Mouse (Mus musculus): ENCODE results near the gene Lpar3.

Lpar3 gene

DNA sequence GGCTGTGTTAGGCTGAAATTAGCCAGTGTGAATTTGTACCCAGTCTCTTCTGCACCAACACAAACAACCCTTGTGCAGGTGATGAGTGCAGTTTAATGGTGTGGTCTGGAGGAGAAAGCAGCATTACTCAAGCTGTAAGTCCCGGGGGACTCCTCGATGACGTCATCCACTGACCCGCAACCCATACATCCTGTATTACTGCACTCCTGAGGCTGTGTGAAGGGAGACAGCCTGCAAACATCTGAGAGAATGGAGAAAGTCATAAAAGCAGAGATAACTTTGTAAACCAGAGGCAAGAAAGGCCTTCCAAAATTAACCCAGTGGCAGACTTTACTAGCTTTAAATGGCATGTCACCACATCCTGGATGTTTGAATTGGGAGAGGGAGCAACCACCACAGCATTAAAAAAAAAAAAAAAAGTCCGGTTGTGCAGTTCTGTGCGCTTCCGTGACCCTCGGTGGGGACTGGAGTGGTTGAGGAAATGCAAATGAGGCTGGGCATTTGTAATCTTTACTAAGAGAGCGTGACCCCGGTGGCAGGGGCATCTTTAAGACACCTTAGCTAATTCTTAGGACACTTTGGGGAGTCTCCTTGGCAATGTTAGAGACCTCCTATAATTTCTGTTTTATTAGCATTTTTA, 36.8 kb downstream of the Lpar3 start:
- Histone ChIP-seq H3K9me3 (ENCODE audit: low read length) (no peaks in the 10 kb centered on the region; the same call in 1 of the 2 replicates), H3K4me3 (replicated peaks; ENCODE audit: low read length) (no peak overlapping the region), H3K4me1 (replicated peaks; ENCODE audit: low read depth, low read length) (no peaks in the 10 kb centered on the region), H3K36me3 (ENCODE audit: insufficient read depth, low read length) (no peaks in the 10 kb centered on the region), H3K27me3 (ENCODE audit: insufficient read depth, low read length) (no peaks in the 10 kb centered on the region)
- no peak for TF ChIP-seq POU5F1 (IDR thresholded peaks at IDR 0.05; ENCODE audit: borderline replicate concordance, low read length)
- no peak for TF ChIP-seq CTCF (conservative IDR thresholded peaks at IDR 0.05; ENCODE audit: low read length)
- TF ChIP-seq NANOG (IDR thresholded peaks at IDR 0.05; ENCODE audit: borderline replicate concordance, low read length): no peak

DNA sequence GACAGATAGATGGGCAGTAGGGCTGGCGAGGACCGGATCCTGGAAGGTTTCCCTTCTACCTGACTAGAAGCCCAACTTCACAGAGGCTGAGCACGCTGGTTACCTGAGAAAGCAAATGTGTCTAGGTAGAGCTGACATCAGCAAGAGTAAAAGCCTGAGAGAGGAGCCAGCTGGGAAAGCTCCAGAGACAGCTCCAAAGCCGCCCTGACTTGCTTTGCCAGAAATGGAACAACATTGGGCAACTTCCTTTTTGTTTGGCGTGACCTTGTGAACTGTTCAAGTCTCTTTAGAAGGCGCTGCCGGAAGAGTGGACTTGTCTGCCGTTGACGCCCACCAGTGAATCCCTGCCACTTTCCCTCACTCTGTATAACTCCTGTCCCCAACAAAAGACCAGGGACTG, 39.4 kb downstream of the Lpar3 start:
- no peak for TF ChIP-seq NANOG (IDR thresholded peaks at IDR 0.05; ENCODE audit: borderline replicate concordance, low read length)
- no peak for TF ChIP-seq POU5F1 (IDR thresholded peaks at IDR 0.05; ENCODE audit: borderline replicate concordance, low read length)
- no peak for TF ChIP-seq CTCF (conservative IDR thresholded peaks at IDR 0.05; ENCODE audit: low read length)
- no peaks in the 10 kb centered on the region for H3K27me3 ChIP-seq (ENCODE audit: insufficient read depth, low read length)
- no peaks in the 10 kb centered on the region for H3K36me3 ChIP-seq (ENCODE audit: insufficient read depth, low read length)

DNA sequence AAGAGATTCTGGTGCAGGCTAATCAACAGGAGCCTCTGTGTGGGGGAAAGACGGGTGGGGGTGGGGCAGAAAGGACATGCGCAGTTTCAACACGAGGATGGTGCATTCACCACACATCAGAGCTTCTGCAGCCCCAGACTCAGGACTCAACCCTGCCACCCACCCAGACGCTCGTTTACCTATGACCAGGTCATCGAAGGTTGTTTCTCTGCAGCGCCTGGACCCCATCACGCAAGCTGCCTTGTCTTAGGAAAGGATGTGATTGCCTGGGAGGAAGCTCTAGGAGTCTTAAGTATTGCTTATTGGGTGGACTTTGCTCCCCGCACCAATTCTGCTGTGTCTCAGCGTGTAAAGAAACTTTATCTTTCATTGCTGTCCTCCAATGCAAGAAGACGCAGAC, 40.1 kb downstream of the Lpar3 start:
- Histone ChIP-seq H3K4me1 (replicated peaks; ENCODE audit: low read depth, low read length) (no peaks in the 10 kb centered on the region), H3K27me3 (ENCODE audit: insufficient read depth, low read length) (no peaks in the 10 kb centered on the region), H3K36me3 (ENCODE audit: insufficient read depth, low read length) (no peaks in the 10 kb centered on the region), H3K9me3 (ENCODE audit: low read length) (no peaks in the 10 kb centered on the region; the same call in 1 of the 2 replicates), H3K4me3 (replicated peaks; ENCODE audit: low read length) (no peak overlapping the region)
- no peak for TF ChIP-seq CTCF (conservative IDR thresholded peaks at IDR 0.05; ENCODE audit: low read length)
- TF ChIP-seq NANOG (IDR thresholded peaks at IDR 0.05; ENCODE audit: borderline replicate concordance, low read length): no peak
- no peak for TF ChIP-seq POU5F1 (IDR thresholded peaks at IDR 0.05; ENCODE audit: borderline replicate concordance, low read length)

More for the DNA sequence above, 39.4 kb downstream of the Lpar3 start:
- H3K4me3 ChIP-seq (replicated peaks; ENCODE audit: low read length): no peak overlapping the region
- H3K9me3 ChIP-seq (ENCODE audit: low read length): no peaks in the 10 kb centered on the region; the same call in 1 of the 2 replicates
- H3K4me1 ChIP-seq (replicated peaks; ENCODE audit: low read depth, low read length): no peaks in the 10 kb centered on the region

DNA sequence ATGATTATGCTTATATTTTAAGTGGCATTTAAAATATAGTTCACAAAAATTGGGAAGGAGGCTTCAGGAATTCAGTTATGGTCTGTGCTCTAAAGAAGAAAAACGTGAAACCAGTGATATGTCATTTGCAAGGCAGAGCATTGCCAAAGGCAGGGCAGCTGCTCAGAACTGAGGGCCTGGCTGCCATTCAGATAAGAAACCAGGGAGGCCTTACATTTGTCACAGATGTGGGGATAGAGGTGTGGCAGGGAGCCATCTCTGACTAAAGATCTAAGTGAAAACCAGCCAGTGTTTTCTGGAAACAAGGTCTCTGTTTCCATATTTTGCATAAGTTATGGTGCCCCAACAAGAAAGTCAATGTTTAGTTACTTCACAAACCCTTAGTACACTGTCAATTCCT, 41.8 kb downstream of the Lpar3 start:
- TF ChIP-seq CTCF (conservative IDR thresholded peaks at IDR 0.05; ENCODE audit: low read length) (no peak), POU5F1 (IDR thresholded peaks at IDR 0.05; ENCODE audit: borderline replicate concordance, low read length) (no peak), NANOG (IDR thresholded peaks at IDR 0.05; ENCODE audit: borderline replicate concordance, low read length) (no peak)
- Histone ChIP-seq H3K36me3 (ENCODE audit: insufficient read depth, low read length) (no peaks in the 10 kb centered on the region), H3K4me1 (replicated peaks; ENCODE audit: low read depth, low read length) (no peaks in the 10 kb centered on the region), H3K4me3 (replicated peaks; ENCODE audit: low read length) (no peak overlapping the region), H3K27me3 (ENCODE audit: insufficient read depth, low read length) (no peaks in the 10 kb centered on the region), H3K9me3 (ENCODE audit: low read length) (no peaks in the 10 kb centered on the region; the same call in 1 of the 2 replicates)

DNA sequence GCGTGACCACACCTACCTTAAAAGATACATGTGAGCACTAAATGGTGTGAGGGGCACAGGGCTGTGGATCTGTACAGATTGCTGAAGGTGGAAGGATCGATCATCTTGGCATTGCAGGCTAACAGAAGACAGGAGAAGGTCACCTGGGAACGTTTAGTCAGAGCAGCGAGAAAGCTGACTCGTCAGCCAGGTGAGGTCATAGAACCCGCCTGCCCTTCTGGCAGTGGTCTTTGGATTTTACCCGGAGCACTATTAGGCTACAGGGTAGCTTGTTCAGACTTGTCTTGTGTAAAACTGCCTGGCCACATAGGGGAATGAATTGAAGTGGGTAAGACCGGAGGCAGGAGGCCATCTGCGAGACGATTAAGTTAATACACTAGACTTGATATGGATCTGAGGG, 43.4 kb downstream of the Lpar3 start:
- no peaks in the 10 kb centered on the region for H3K36me3 ChIP-seq (ENCODE audit: insufficient read depth, low read length)
- TF ChIP-seq CTCF (conservative IDR thresholded peaks at IDR 0.05; ENCODE audit: low read length) (no peak), POU5F1 (IDR thresholded peaks at IDR 0.05; ENCODE audit: borderline replicate concordance, low read length) (no peak)
- no peak overlapping the region for H3K4me3 ChIP-seq (replicated peaks; ENCODE audit: low read length)
- no peaks in the 10 kb centered on the region for H3K4me1 ChIP-seq (replicated peaks; ENCODE audit: low read depth, low read length)
- H3K27me3 ChIP-seq (ENCODE audit: insufficient read depth, low read length): no peaks in the 10 kb centered on the region
- no peaks in the 10 kb centered on the region; the same call in 1 of the 2 replicates for H3K9me3 ChIP-seq (ENCODE audit: low read length)

DNA sequence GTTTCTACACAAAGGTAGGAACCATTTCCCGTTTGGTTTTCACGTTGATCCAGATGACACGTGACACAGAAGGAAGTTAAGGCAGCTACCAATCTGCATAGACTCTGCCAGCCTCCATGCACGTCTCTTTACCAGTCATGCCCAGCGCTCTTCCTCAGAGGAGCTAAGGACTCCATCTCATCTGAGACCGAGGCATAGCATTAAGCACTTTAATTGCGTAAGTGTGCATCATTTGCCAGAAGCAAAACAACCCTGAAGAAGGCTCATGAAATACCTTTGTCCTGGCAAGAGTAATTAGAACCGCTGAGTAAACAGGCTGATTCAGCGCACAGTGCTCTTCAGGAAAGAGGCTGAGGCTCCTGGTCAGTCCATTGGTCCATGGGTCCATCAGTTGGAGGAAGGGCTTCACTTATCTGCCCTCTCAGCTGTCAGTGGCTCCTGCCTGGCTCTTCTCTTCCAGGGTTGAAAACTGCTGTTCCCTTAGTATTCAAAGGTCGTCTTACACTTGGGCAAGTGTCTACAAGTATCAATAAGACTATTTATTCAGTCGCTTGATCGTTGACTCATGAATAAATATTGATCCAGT, 44.9 kb downstream of the Lpar3 start:
- Histone ChIP-seq H3K4me1 (replicated peaks; ENCODE audit: low read depth, low read length) (no peaks in the 10 kb centered on the region), H3K4me3 (replicated peaks; ENCODE audit: low read length) (no peak overlapping the region), H3K36me3 (ENCODE audit: insufficient read depth, low read length) (no peaks in the 10 kb centered on the region), H3K9me3 (ENCODE audit: low read length) (no peaks in the 10 kb centered on the region; the same call in 1 of the 2 replicates), H3K27me3 (ENCODE audit: insufficient read depth, low read length) (no peaks in the 10 kb centered on the region)
- TF ChIP-seq NANOG (IDR thresholded peaks at IDR 0.05; ENCODE audit: borderline replicate concordance, low read length): no peak
- no peak for TF ChIP-seq CTCF (conservative IDR thresholded peaks at IDR 0.05; ENCODE audit: low read length)
- TF ChIP-seq POU5F1 (IDR thresholded peaks at IDR 0.05; ENCODE audit: borderline replicate concordance, low read length): no peak

DNA sequence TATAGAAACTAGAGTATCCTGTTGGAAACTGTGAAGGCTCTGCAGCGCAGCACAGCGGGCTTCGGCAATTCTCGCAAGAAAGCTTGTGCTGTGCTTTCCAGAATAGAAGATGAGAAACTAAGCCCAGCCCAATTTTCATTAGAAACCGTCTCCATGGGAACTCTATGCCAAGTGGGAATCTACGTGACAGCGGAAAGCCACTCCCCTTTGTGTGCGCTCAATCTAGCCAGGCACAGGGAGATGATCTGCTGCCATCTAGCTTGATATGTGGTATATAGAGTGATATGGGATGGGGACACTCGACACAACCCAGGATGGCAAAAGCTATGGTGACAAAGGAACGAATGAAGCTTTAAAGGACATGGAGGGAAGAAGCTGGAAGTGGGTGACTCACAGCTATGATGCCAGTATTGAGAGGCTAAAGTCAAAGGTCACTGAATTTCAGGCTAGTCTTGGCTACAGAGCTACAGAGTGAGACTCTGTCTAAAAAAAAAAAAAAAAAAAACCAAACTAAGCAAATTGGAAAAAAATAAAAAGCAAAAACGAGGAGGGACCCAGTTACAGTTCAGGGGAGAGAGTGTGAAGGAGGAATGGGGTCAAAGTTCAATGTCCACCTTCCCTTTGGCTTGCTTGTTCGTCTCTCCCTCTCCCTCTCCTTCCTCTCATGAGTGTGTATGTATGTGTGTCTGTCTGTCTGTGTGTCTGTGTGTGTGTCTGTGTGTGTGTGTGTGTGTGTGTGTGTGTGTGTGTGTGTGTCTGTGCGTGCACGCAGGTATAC, 47.5 kb downstream of the Lpar3 start:
- Histone ChIP-seq H3K27me3 (ENCODE audit: insufficient read depth, low read length) (no peaks in the 10 kb centered on the region), H3K4me1 (replicated peaks; ENCODE audit: low read depth, low read length) (no peaks in the 10 kb centered on the region), H3K4me3 (replicated peaks; ENCODE audit: low read length) (no peak overlapping the region), H3K36me3 (ENCODE audit: insufficient read depth, low read length) (no peaks in the 10 kb centered on the region), H3K9me3 (ENCODE audit: low read length) (no peaks in the 10 kb centered on the region)
- TF ChIP-seq POU5F1 (IDR thresholded peaks at IDR 0.05; ENCODE audit: borderline replicate concordance, low read length) (no peak), CTCF (conservative IDR thresholded peaks at IDR 0.05; ENCODE audit: low read length) (no peak), NANOG (IDR thresholded peaks at IDR 0.05; ENCODE audit: borderline replicate concordance, low read length) (no peak)

DNA sequence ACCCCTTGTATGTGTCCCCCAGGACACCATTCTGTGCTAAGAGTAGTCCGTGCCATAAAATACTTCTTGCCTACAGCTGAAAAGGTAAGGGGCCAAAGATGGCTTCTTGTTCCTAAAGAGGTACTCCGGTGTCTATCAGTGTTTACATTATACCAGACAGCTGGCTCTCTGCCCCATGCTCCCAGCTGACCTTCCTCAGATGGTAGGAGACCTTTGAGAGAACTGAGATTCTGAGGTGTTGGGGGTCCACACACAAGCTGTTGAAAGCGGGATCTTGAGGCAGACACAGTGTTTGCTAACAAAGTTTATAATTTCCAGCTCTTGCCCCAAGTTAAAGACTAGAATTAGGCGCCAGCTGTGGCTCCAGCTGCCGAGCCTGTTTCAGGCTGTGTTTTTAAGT, 53.7 kb downstream of the Lpar3 start:
- TF ChIP-seq CTCF (conservative IDR thresholded peaks at IDR 0.05; ENCODE audit: low read length) (no peak), NANOG (IDR thresholded peaks at IDR 0.05; ENCODE audit: borderline replicate concordance, low read length) (no peak), POU5F1 (IDR thresholded peaks at IDR 0.05; ENCODE audit: borderline replicate concordance, low read length) (no peak)
- Histone ChIP-seq H3K9me3 (ENCODE audit: low read length) (no peaks in the 10 kb centered on the region), H3K4me1 (replicated peaks; ENCODE audit: low read depth, low read length) (no peaks in the 10 kb centered on the region), H3K4me3 (replicated peaks; ENCODE audit: low read length) (no peak overlapping the region), H3K36me3 (ENCODE audit: insufficient read depth, low read length) (no peaks in the 10 kb centered on the region), H3K27me3 (ENCODE audit: insufficient read depth, low read length) (peaks cover 12% of the 10 kb centered on the region; the same call in 1 of the 2 replicates)

Data from E14TG2a.4 (cell line).